Mouse (Mus musculus): ENCODE measurements around the gene Kcnq1.

Kcnq1 gene

GRCm38 (mm10) chr7:143364092-143364832 is 258.1 kb downstream of the Kcnq1 start:
- DNase-seq (ENCODE audit: low read depth, low spot score) = no peak

- no peak for DNase-seq (ENCODE audit: low read depth, low spot score)
Measured at GRCm38 (mm10) chr7:143364969-143365839, 259.0 kb downstream of the Kcnq1 start.

DNA sequence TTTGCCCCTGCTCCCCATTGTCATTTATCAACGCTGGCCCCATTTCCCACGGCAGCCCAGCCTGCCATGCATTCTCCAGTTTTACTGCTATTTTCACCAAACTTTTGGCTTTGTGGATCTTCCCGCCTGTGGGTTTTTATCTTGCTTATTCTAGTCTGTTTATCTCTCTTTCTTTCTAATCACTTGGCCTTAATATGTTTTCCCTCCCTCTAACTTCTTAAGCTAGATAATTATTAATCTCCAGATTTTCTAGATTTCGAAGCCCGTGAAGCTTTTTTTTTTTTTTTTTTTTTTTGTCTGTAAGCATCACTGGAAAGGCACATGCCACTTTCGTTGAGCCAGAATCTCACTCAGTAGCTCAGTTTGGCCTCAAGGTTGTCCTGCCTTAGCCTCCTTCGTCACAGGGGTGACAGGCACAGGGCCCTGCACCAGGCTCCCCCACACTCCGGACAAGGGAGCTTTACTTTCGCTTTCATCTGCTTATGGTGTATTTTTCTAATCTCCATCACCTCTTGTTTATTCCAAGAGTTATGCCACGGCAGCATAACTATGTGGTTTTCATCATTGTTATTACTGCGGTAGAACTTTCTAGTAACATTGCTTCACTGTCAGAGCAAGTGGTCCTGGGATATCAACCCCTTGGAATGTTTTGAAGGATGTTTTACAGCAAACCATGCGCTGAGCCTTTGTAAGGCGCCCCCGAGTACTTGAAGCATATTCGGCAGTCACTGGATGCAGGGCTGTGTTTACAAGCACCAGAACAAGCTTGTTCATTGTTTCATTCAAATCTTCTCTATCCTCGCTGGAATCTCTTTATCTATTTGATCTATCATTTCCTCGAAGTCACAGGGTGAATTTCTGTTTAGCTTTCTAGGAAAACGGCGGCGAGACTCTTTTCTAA is 261.5 kb downstream of the Kcnq1 start:
- no peak for DNase-seq (ENCODE audit: low read depth, low spot score)

GRCm38 (mm10) chr7:143368267-143368643 is 262.1 kb downstream of the Kcnq1 start:
- DNase-seq (ENCODE audit: low read depth, low spot score) = no peak

DNA sequence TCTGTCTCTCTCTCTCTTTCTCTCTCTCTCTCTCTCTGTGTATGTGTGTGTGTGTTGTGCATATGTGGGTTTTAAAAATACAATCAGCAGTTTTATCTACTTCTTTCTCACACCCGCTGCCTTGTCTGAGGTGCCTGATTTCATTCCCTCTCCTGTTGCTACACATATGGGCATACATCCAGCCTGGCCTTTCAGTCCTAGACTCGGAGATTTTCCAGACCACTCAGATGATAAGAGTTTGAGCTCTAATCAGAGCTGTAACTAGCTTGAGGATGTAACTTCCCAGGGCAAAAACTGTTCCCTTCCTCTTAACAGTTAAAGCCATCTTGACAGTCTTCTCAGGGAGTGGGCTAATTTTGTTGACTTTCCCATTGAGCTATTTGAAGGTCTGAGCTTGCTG is 265.2 kb downstream of the Kcnq1 start:
- no peak for DNase-seq (ENCODE audit: low read depth, low spot score)

- no peak for DNase-seq (ENCODE audit: low read depth, low spot score)
Measured at GRCm38 (mm10) chr7:143373265-143373664, 267.1 kb downstream of the Kcnq1 start.

GRCm38 (mm10) chr7:143375945-143376344 is 269.8 kb downstream of the Kcnq1 start:
- no peak for DNase-seq (ENCODE audit: low read depth, low spot score)

DNA sequence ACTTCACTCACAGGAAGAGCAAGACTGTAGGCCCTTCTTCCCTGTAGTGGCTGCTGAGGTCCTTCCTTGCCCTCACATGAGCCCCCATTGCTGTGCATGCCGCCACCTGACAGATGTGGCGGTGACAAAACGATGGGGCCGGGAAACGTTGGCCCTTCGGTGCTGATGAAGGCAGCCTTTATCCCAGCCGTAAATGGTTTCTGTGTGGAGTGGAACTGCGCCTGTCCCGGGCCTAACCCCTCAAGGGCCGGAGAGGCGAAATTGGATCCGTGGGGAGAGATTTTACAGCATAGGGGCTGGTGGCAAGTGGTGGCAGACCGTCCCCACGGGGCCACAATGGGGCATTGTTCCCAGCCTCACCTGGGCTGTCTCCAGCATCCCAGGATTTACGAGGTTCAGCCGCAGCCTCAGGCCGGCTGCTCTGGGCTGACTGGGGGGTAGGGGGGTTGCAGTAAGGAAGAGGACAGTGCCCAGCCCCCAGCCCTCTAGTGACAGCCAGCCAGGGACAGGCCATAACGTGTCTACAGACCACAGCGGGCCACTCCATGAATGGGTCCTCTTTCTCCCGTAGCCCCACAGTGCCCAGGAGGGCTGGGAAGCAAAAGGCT is 274.4 kb downstream of the Kcnq1 start:
- no peak for DNase-seq (ENCODE audit: low read depth, low spot score)

DNA sequence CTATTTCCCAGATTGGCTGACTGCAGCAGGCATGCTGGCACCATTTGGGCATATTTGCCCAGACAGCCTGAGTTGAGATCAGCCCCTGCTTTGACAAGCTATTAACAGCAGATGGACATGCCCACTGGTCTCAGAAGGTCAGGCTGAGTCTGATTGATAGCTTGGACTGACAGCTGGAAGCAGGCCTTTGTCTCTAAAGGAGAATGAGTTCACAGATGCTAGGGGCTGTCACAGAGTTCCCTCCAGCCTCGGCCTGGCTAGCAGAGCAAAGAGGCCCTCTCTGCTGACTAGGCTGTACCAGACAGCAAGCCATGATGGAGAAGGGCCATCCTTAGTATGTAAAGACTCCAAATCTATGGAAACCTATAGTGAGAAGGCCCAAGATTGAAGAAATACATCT is 280.5 kb downstream of the Kcnq1 start:
- no peak for DNase-seq (ENCODE audit: low read depth, low spot score)

GRCm38 (mm10) chr7:143388783-143389695 is 282.9 kb downstream of the Kcnq1 start:
- DNase-seq (ENCODE audit: low read depth, low spot score) = no peak

GRCm38 (mm10) chr7:143389860-143390259 is 283.7 kb downstream of the Kcnq1 start:
- no peak for DNase-seq (ENCODE audit: low read depth, low spot score)

- DNase-seq (ENCODE audit: low read depth, low spot score) = no peak
Measured at GRCm38 (mm10) chr7:143390277-143390948, 284.3 kb downstream of the Kcnq1 start.

GRCm38 (mm10) chr7:143395113-143395563 is 289.0 kb downstream of the Kcnq1 start:
- DNase-seq (ENCODE audit: low read depth, low spot score) = no peak

- DNase-seq (ENCODE audit: low read depth, low spot score) = no peak
Measured at GRCm38 (mm10) chr7:143399756-143400155, 293.6 kb downstream of the Kcnq1 start.

GRCm38 (mm10) chr7:143400599-143400998 is 294.4 kb downstream of the Kcnq1 start:
- DNase-seq (ENCODE audit: low read depth, low spot score) = no peak

GRCm38 (mm10) chr7:143401429-143402016 is 295.4 kb downstream of the Kcnq1 start:
- no peak for DNase-seq (ENCODE audit: low read depth, low spot score)

DNA sequence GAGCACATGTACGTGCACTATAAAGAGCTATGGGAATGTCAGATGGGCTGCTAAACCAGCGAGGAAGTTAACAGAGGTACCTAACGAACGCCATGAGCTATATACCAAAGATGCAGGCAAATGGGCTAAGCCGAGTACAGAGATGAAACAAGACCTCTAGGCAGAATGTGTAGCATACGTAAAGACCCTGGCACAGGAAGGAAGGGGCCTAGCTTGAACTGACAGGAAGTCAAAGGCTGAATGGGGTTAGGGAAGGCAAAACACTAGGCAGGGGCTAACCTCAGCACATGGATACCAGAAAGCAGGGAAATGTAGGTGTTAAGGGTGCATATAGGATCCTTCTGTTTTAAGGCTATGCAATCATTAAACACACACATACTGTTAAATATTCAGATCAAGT is 298.1 kb downstream of the Kcnq1 start:
- no peak for DNase-seq (ENCODE audit: low read depth, low spot score)

DNA sequence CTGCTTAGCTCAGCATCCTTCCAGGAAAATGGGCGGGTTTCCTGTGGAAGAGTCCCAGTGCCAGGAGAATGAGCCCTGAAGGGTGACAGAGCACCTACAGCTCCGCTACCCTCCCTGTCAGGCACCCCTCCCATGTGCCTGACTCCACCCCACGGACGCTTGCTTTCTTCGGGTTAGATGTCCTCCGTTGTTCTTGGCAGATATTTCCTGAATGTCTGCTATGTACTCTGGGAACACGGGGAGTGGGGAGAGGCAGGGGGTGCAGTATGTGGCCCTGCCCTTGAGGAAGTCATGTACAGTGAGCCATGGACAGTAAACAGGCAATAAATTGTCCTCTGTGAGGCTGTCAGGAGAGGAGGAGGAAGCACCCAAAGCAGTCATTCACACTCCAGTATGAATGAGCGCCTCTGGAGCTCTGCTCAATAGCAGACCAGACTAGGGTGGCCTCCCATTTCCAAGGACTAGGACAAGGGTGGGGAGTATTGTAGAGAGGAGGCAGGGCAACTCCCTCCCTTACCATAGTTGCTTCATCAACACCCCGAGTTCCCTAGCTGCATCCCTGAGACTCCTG is 301.9 kb downstream of the Kcnq1 start:
- DNase-seq (ENCODE audit: low read depth, low spot score) = no peak

DNA sequence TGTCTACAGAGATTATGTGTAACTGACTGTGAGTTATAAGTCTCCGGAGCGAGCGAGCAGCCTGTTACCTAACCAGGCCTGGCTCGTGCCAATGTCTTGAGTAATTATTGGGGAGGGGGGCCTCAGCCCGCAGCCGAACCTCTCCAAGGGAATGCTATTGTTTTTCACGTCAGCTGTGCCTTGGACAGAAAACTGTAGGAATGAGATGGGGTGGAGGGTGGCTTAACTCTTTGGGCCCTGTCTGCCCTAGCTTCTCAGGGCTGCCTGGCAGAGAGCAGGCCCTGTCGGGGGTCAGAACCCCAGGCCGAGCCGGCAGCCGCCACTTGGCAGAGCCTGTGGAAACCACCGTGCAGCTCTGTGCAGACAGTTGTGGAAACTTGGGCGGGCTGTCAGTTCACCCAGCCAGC is 302.5 kb downstream of the Kcnq1 start:
- DNase-seq (ENCODE audit: low read depth, low spot score) = no peak
